Mouse (Mus musculus) stomach, postnatal 0 days (tissue): ENCODE data around the gene Hagh.

Experiments
- CTCF ChIP-seq: IDR thresholded peaks from 2 replicates; pipeline ENCODE4 v1.5.1; 2016; ENCODE audit warnings: antibody characterized with exemption, low read depth, mild to moderate bottlenecking, moderate library complexity
- EP300 ChIP-seq: optimal IDR thresholded peaks from 2 replicates; pipeline ENCODE3; 2016; ENCODE audit warnings: antibody characterized with exemption

GRCm38 (mm10) chr17:24842631-24843030 lies 2.7 kb downstream of the Hagh start:
- TF ChIP-seq CTCF (peak; percentile 60), EP300 (no peak)
